Mouse (Mus musculus) right cerebral cortex, adult 2 months (tissue): ENCODE results near the gene Arhgap18.
"Not testable (repeated sequence)": the region's sequence is repeated elsewhere in the genome, so short reads cannot be mapped to it uniquely, and the experiment has no call there.

Experiments
- DNase-seq, 2 experiments: peaks; one replicate each; pipeline ENCODE4 v3.0.0; 2021 to 2022; ENCODE audit warnings: low spot score in 2 of 2

The Arhgap18 gene

DNA sequence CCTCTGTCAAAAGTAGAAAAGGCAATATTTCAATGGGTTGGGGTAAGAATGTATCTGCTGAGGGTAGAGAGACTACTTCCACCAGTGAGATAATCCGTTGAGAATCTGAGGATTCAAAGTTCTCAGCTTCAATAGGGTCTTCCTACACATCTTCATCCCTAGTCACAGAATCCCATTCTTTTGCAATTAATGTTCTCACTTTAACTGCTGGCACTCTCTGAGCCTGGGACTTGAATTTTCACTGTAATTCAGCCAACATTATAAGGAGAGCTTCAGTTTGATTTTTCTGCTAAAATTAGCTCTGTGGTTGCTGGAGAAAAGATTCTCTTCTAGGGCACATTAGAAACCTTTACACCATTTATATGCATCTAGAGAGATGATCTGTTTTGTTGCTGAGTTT lies 150.6 kb downstream of the Arhgap18 start:
- DNase-seq: no peak

DNA sequence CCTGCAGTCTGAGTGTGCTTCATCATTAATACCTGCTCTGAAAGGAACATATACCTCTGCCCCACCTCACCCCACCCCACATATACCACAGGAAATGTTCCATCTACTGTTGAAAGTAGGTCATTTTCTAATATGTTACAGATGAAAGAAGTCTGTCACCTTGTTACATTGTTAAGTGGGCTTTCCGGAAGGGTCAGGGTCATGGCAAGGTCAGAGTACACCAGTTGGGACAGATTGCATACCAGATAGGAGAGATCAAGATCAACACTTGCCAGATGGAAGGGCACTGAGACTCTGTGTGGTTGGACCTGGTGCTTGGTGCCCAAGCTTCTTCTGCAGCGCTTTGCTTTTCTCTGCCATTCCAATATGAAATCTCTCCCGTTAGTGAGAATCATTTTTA lies 158.0 kb downstream of the Arhgap18 start:
- DNase-seq: no peak

GRCm38 (mm10) chr10:26912112-26912797 lies 159.0 kb downstream of the Arhgap18 start:
- no peak for DNase-seq

DNA sequence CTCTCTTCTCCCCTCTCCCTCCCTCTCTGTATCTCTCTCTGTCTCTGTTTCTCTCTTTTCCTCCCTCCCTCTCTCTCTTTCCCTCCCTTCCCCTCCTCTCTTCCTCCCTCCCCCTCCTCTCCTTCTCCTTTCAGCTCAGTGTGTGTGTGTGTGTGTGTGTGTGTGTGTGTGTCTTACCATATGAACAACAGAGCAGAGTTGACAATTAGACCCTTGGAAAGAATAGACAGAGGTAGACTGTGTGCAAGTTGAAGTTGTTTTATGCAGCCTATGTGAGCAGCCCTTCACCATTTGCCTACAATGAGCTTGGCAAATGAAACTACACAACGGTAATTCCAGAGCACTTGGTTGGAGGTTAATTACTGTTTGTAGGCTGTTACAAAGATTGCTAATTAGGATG lies 159.6 kb downstream of the Arhgap18 start:
- no peak for DNase-seq

DNA sequence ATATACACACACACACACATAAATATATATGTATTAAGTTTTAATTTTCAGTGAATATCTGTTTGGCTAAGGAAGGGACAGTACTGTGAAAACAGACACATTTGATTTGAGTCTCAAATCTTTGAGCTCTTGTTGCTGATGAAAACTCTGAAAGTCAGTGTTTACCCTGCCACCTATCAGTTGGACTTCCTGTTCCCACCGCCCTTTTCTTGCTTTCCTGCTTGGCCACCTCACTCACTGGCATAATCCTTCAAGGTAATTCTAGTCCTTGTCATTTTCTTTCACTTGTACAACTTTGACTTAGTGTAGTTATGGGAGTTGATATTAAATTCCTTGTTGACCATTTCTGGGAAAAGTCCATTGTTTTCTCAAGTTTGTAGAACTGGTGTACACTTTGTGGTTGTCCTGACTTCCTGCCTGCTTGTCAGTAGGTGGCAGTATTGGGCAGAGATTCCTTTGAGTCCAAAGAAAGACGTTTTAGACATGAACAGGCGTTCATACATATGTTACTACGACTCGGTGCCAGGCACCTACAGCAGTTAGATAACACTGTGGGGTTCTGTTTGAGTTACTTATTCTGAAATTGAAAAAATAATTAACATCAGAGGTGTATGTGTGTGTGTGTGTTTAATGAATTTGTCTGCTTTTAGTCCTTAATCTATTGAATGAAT lies 166.2 kb downstream of the Arhgap18 start:
- peak; percentile 62 to 67 for DNase-seq

- DNase-seq: no peak
Observed at GRCm38 (mm10) chr10:26920383-26920979, 167.3 kb downstream of the Arhgap18 start.

GRCm38 (mm10) chr10:26936056-26936455 lies 182.8 kb downstream of the Arhgap18 start:
- DNase-seq: not testable (repeated sequence)

- not testable (repeated sequence) for DNase-seq
Observed at GRCm38 (mm10) chr10:26938464-26938863, 185.2 kb downstream of the Arhgap18 start.

- DNase-seq: no peak
Observed at GRCm38 (mm10) chr10:26939549-26939948, 186.3 kb downstream of the Arhgap18 start.

- DNase-seq: no peak
Observed at GRCm38 (mm10) chr10:26948331-26948730, 195.1 kb downstream of the Arhgap18 start.

DNA sequence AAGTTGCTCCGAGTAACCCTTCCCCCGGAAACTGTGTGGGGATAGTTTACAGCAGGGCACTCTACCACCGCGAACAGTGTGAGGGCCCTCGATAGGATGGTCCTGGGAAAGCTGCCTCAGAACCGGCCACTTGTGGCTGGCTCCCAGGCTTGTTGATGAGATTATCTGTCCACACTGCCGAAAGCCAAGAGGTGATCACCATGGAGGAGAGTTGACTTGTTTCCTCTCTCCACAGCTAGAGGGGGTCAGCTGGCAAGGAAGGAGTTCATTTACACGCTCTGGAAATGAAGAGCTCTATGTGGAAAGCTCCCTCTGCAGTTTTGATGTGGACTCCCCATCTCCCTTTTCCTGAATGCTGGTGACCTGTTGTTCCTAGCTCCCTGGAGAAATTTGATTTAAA lies 196.4 kb downstream of the Arhgap18 start:
- no peak for DNase-seq

- peak in 1 of 2 experiments; percentile 6 for DNase-seq
Observed at GRCm38 (mm10) chr10:26950448-26950847, 197.2 kb downstream of the Arhgap18 start.

- no peak for DNase-seq
Observed at GRCm38 (mm10) chr10:26958513-26958912, 205.3 kb downstream of the Arhgap18 start.
